Mouse (Mus musculus): ENCODE results near the gene Cacna1c.

- TF ChIP-seq CTCF (IDR thresholded peaks at IDR 0.05; ENCODE audit: low read depth, low read length), result no peak
- TF ChIP-seq POLR2A (IDR thresholded peaks at IDR 0.05; ENCODE audit: borderline replicate concordance, low read depth, low read length), result no peak
These were observed 22.4 kb upstream of the Cacna1c start for GRCm38 (mm10) chr6:119218591-119218990.
